Mouse (Mus musculus) cerebellum, postnatal 10 days (tissue): ENCODE data around the gene Icmt.

Source experiments
- DNase-seq, 2 experiments: peaks; one replicate each; pipeline ENCODE4 v3.0.0; 2021; ENCODE audit warnings: mixed read lengths in 2 of 2

Icmt gene

GRCm38 (mm10) chr4:152343296-152343695 is 46.3 kb downstream of the Icmt start:
- DNase-seq, result peak; percentile 79 to 82

GRCm38 (mm10) chr4:152344651-152345050 is 47.6 kb downstream of the Icmt start:
- no peak for DNase-seq

- DNase-seq, result peak in 1 of 2 experiments; percentile 30
Measured at GRCm38 (mm10) chr4:152345120-152345889, 48.3 kb downstream of the Icmt start.

- DNase-seq, result peak; percentile 57 to 59
Measured at GRCm38 (mm10) chr4:152349837-152350381, 52.9 kb downstream of the Icmt start.

- no peak for DNase-seq
Measured at GRCm38 (mm10) chr4:152350722-152351421, 53.8 kb downstream of the Icmt start.

GRCm38 (mm10) chr4:152351422-152352305 is 54.6 kb downstream of the Icmt start:
- DNase-seq, result peak; percentile 61

GRCm38 (mm10) chr4:152353886-152354637 is 57.0 kb downstream of the Icmt start:
- DNase-seq, result no peak

- no peak for DNase-seq
Measured at GRCm38 (mm10) chr4:152355672-152356071, 58.6 kb downstream of the Icmt start.
